Mouse (Mus musculus) T-helper 17 cell (primary cell): ENCODE data around the gene Pilra.

ENCODE experiments used
- in situ Hi-C, 2 experiments: fragments of 300-600 bp; cut with MboI, MseI; formaldehyde crosslinking; loops; 1 replicate in 1 of 2; 2 replicates in 1 of 2; pipeline ENCODE4 v1.15.1; 2025; ENCODE audit warnings: high pct_unique_total_duplicates in 2 of 2

Gene Pilra

DNA sequence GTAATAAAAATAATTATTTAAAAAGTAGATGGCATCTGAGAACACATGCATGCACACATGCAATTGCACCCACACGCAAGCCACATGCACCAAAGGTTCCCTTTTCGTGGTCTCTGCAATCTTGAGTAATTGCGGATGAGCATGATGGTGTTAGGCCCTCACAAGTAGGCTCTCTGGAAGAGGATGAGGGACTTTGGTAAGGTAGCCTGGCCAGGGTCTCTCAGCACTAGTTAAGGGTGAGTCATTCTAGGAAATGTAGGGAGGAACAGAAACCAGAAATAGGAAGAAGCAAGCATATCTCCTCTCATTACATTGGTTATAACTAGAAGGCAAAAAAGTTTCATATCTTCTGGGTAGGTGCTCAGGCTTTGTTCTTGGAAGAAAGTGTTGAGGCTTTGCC, 11.1 kb downstream of the Pilra start:
- in situ Hi-C loops, result no loop called here

DNA sequence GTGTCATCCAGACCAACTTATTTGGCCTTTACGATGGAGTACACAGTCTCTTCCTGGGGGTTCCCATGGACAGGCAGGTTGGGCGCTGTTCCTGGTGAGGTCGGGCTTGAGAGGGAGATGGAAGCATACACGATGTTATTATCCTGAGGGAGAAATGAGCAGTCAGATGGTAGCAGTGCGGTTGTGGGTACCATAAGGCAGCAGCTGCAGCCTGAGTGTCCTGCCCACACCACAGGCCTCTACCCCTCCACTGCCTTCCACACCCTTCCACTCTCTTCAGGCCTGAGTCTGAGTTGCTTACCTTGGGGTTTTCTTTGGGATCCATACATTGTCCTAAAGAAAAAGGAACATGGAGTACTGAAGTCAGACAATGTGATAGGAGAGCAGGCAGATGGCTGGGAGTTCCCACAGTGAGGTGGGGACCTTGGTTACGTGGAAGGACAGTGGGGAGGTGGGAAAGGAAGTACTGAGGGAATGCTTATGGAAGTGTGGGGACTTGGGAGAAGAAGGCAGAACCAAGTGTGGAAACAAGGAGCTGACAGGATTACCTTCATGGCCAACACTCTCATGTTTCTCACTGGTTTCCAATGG, 12.5 kb downstream of the Pilra start:
- in situ Hi-C loops, result no loop called here

DNA sequence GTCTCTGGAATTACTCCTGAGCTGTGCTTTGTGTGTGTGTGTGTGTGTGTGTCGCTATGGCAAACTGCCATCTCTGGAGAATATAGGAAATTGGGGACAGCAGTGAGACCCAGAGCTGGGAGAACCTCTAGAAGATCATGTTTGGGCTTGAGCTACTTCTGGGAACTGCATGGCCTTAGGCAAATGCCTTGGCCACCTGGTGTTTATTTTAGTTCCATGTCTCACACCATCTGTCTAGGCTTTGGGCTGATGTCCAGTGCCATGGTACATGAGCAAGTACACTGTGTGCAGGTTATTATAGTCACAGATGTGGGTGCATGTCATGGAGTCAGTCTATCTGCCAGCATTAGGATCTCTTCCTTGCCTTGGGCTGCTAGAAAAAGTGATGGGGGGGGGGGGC, 13.5 kb downstream of the Pilra start:
- in situ Hi-C loops, result no loop called here

DNA sequence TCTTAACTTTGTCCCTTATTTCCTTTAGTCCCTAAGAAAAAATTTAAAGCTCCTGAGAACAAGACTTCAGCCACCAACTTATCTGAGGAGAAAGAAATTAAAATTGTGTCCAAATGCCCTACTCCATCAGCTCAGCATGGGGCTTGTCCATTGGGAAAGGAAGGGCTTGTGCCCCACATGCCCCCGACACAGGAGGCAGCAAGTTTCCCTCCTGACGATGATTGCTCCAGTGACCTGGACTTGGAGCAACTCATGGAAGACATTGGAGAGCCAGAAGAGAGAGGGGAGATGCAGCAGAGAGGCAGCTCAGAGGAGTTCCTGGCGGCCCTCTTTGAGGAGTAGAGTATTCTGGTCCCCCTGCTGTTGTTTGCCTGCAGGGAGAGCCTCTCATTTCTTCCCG, 14.0 kb downstream of the Pilra start:
- in situ Hi-C loops, result no loop called here

DNA sequence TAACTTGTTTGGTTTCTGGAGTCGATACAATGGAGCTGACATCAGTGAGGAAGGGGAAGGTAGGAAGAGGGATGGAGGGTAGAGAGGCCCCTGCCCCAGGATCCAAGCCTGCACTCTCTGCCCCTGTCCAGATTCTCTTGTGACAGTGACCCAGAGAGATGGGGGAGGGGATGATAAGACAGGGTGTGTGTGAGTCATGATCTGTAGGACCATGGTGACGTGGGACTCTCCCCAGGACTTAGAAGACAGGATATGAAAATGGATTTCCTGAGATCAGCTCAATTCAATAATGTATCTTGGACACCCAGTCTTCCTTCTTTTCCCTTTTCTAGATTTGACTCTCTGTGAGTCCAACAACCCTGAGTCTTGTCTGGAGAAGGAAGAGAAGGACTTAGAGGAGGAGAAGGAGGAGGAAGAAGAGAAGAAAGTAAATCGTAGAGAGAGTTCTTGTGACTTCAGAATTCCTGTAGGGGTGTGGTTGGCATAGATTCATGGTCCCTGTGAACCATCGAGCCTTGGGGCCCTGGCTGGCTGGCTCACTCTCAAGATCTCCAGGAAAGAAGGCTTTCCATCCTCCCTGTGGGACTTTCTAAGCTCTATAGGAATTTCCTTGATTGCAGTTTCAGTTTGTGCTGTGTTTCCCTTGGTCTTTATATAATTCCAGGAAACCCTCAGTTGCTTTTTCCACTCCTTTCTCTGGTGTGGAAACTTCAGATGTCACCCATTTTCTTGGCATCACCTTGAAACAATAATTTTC, 18.4 kb downstream of the Pilra start:
- in situ Hi-C loops, result no loop called here

DNA sequence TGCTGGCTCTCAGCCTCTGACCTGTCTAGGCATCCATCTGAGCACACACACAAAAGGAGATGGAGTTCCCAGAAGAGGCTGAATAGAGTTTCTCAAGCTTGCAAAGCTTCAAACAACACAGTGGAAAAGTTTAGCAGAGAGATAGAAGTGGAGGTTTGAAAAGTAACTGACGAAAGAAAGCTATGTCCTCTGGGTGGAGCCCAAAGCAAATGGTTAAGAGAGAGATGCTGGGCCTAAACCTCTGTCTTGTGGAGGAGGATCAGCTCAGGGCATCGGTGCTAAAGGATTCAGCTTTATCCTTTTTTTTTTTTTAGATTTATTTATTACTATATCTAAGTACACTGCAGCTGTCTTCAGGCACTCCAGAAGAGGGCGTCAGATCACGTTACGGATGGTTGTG, 27.8 kb downstream of the Pilra start:
- in situ Hi-C loops, result loop anchor here in 1 of 2 experiments (5.0 kb wide), 1 partner anchor 69 kb away; no protein-coding TSS in a partner anchor

DNA sequence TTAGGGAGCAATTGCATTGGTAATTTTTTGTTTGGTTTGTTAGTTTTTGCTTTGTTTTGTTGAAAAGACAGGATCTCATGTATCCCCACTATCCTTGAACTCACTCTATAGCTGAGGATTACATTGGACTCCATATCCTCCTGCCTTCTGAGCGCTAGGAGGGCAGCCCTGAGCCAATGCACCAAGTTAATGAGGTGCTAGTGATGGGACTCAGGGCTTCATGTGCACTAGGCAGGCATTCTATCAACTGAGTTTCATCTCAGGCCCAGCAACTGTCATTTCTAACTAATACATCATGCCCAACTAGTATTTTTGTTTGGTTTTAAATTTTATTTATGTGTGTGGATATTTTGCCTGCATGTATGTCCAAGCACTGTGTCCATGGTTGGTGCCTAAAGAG, 29.9 kb downstream of the Pilra start:
- in situ Hi-C loops, result loop anchor here in 1 of 2 experiments (5.0 kb wide), 1 partner anchor 71 kb away; no protein-coding TSS in a partner anchor

DNA sequence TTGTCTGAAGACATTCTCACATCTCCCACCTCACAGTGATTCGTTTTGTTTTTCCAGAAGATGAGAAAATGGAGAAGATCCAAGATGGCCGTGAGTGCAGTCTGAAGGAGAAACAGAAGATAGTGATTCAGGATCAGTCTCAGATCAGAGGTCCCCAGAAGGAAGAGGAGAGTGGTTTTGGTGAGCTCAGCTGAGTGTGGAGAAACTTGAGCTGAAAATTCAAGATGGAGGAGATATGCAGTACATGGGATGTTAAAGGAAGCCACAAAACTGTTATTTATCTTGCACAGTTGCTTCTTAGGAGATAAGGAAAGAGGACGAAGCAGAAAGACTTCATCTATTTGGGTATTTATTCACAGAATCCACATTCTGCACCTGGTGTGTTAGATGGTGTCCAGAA, 35.2 kb downstream of the Pilra start:
- in situ Hi-C loops, result no loop called here

DNA sequence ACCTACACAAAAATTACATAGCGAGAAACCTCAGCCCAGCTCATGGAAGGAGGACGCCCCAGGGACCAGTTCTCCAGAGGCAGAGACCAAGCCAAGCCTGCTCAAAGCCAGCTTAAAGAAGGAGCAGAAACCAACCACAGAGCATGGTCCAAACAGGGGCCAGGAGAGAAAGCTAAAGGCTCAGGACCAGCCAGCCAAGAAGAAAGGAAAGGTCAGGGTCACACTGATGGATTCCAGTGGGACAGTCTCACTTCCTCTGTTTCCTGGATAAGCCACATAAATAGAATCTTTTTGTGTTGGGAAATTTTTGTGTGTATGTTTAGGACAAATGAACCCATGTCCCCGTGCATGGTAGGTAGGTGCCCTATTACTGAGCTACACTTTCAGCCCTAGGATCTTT, 39.5 kb downstream of the Pilra start:
- in situ Hi-C loops, result loop anchor here (10.0 to 25.0 kb wide), 3 partner anchors 78 to 1834 kb away; partner anchors contain the start of genes Get4 (in 1 of the 2), Pilrb2 (in 1 of the 2) and Ssc4d (in 1 of the 2)

DNA sequence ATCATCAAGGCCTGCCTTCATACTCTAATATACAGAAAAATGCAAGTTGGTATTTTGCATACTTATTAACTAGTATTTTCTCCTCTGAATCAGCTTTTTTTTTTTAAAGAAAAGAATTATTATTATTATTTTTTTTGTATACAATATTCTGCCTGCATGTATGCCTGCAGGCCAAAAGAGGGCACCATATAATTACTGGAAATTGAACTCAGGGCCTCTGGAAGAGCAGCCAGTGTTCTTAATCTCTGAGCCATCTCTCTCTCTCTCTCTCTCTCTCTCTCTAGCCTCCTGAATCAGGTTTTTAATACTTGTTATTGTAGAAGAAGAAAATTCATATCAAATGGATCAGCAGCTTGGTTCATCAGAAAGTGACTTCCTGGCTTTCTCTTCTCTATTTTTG, 44.5 kb downstream of the Pilra start:
- in situ Hi-C loops, result loop anchor here (10.0 to 25.0 kb wide), 3 partner anchors 83 to 1829 kb away; partner anchors contain the start of genes Get4 (in 1 of the 2), Pilrb2 (in 1 of the 2) and Ssc4d (in 1 of the 2)

DNA sequence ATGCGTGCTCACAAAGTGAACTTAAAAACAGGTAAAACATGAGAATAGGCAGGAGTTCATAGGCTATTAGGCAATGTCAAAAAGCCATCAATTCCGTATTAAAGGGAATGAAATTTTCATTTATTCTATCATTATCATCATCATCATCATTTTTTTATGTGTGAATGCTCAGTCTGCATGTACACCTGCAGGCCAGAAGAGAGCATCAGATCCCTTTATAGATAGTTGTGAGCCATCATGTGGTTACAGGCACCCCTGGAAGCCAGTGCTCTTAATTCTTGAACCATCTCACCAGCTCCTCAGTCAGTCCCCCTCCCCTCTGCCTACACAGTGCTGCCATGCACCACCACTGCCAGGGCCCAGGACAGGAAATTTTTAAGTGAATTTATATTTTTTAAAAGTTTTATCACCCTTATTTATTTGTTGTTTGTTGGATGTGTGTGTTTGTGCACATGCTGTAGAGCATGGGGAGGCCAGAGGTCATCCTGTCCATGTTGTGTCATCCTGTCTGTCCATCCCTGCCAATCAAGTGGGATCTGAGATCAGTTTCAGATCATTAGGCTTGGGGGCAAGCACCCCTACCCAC, 47.0 kb downstream of the Pilra start:
- in situ Hi-C loops, result loop anchor here (10.0 to 25.0 kb wide), 3 partner anchors 464 to 1827 kb away; partner anchors contain the start of genes Get4 (in 1 of the 2) and Ssc4d (in 1 of the 2)

DNA sequence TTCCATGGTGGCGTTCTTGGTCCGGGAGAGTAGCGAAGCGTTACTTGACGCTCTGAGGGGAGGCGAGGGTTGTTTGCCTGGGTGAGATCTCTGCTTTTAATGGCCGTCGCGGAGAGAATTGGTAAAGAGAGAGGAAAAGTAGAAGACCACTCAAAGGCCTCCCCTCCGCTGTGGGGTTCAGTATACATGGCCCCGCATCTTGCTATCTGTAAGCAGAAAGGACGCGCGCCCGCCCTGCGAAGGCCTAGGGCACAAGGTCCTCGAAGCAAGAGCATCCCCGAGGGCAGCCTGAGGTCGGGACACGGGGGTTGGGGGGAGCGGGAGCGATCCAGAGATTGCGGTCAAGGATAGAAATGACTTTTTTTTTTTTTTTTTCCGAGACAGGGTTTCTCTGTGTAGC, 47.9 kb downstream of the Pilra start:
- in situ Hi-C loops, result loop anchor here (10.0 to 25.0 kb wide), 3 partner anchors 463 to 1826 kb away; partner anchors contain the start of genes Get4 (in 1 of the 2) and Ssc4d (in 1 of the 2)

DNA sequence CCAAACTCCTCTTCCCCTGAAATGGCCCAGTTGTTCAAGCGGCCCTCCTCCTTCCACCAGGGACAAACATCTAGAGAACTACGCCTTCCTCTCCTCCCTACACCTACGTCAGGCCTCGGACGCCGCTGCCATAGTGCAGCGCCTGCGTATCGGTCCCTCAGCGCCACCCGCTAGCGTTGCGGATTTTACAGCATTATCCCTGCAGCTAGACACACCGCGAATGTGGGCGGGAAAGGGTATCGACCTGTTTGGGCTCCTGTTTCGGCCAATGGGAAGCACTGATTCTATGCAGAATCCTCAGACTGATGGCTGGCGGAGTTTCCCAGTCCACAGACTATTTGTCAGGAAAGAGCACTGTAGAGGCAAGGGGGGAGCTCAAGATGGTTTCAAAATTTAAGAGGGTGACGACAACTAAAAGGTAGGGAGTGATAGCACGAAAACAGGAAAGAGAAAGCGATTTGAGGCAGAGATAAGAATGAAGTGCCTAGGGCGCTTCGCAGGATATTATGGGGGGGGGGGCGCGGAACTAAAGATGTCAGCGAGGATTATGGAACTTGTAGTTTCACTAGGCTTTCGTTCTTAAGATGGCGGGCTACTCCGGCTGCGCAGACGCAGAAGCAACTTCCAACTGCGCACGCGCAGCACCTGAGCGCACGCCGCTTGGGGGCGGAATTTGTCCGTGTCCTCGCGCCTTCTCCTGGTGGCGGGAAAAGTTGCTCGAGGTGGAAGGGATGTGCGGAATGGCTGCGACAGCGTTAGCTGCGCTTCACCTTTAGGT, 48.7 kb downstream of the Pilra start, which contains the start of the genes Mepce and Zcwpw1:
TSS of gene Mepce (minus strand) at position 505 of the 778 bp plus-strand sequence.
TSS of gene Zcwpw1 (plus strand) at position 648 of the 778 bp plus-strand sequence.
- in situ Hi-C loops, result loop anchor here (10.0 to 25.0 kb wide), 3 partner anchors 463 to 1825 kb away; partner anchors contain the start of genes Get4 (in 1 of the 2) and Ssc4d (in 1 of the 2)

DNA sequence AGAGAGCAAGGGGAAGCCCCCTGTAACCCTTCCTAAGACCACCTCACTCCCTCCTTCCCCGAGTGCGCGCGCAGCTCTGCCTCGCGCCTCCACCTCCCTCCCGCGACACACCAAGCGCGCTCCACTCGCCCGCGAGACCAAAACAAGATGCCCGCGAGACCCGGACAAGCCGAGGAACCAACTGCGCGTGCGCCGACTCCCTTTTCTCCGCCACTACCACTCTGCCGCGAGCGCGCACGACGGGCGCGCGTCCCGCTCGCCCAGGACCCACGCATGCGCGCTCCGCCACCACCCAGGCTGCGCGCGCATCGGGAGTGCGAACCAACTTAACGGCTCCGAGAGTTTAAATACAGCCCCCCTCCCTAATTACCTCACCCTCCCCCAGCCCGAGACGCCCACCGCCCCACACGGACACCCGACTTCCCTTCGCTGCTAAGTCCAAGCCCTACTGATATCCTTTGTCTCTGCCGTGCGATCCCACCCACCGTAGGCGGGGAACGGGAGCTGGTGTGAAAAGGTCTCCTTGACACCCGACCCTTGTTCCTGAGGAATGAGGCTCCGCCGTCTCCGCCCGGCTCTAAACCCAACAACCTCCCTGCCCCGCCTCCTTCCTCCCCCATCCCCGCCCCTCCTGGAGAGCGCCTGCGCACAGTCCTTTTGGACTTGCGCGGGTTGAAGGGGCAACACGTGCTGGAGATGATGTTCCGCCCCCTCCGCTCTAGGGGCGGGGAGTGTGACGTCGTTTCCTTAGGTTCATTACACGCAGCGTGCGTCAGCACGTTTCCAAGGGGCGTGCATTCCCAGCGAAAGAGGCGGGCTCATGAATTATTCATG, 49.8 kb downstream of the Pilra start:
- in situ Hi-C loops, result loop anchor here (10.0 to 25.0 kb wide), 3 partner anchors 462 to 1824 kb away; partner anchors contain the start of genes Get4 (in 1 of the 2) and Ssc4d (in 1 of the 2)

DNA sequence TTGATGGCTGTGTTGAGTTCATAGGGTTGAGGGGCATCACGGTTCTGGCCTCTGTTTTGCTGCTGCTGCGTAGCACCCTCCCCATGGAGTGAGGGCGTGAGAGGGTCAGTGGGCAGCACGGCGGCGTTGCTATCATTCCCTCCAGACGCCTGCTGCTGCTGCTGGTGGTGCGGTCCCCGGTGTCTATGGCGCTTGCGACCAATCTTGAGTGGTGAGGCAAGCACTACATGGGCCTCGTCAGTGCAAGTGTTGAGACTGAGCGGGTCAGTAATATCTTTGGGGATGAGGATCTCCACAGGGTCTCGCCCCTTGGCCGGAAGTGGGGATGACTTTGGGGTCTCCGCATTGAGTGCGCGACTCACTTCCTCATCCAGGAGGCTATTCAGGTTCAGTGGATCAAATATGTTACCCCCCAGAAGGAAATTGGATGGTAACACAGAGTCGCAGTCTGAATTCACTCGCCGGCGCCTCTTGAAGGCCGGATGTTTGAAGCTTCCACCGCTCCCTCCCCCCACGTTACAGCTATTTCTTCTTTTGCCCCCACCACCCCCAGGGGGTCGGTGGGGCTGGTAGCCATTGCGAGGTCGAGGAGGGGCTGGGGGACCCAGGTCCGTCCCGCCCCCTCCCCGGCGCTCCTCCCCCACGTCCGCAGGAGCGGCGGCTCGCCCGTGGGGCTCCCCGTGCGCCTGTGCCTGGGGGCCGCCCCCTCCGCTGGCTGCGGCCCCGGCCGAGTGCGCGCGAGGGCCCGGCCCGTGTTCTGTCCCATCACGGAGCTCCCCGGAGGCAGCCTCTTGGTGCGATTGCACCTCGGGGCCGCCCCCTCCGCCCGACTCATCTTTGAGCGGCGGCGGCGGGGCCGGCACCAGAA, 50.7 kb downstream of the Pilra start:
- in situ Hi-C loops, result loop anchor here (10.0 to 25.0 kb wide), 3 partner anchors 461 to 1823 kb away; partner anchors contain the start of genes Get4 (in 1 of the 2) and Ssc4d (in 1 of the 2)

DNA sequence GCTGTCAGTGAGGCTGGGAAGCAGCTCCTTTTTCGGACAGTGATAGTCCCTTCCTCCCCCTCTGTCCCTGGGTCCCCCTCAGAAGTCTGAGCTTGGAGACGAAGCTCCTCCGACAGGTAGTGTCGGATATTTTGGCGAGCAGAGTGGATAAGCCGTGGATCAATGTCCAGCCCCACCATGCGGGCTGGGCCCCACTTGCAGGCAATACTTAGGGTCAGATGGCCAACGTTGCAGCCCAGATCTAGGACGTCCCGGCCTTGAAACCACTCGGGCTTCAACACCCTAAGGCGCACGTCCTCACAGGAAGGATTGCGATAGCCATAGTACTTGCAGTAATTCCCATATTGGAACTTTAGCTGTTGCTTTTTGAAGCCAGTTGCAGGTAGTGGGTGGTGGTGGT, 51.5 kb downstream of the Pilra start:
- in situ Hi-C loops, result loop anchor here (5.0 to 25.0 kb wide), 4 partner anchors 378 to 1822 kb away; partner anchors contain the start of genes Cops6 (in 1 of the 2), Get4 (in 1 of the 2) and Ssc4d (in 1 of the 2)

DNA sequence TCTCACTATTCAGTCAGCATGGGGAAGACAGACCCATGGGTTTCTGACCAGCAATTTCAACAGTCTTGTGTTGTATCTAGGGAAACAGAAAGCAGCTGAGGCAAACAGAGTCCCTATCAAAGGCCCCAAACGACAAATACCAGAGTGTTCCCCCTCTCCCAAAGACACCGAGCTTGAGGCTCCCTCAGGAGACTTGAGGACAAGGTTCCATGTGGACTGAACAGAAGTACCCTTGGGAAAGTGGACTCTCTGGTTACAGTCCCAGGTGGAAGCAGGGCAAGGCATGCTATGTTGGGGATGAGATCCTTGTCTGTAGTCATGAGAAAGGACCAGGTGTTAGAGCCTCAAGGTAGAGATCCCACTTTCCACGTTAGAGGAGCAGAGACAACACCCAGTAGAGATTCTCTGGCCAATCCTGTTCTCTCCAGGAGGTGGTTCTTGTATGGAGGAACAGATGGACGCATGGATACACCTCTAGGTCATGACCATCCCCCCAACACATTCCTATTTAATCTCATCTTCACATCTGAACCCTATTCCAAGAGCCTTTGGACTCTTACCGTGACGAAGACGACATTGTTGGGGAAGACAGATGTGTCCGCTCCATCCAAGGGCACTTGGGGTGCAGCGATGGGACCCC, 52.1 kb downstream of the Pilra start:
- in situ Hi-C loops, result loop anchor here (5.0 to 25.0 kb wide), 4 partner anchors 378 to 1822 kb away; partner anchors contain the start of genes Cops6 (in 1 of the 2), Get4 (in 1 of the 2) and Ssc4d (in 1 of the 2)
